Mouse (Mus musculus): ENCODE data around the gene Idh3a. TPM values are rescaled to one million over a fixed set of nuclear protein-coding genes. Genes with fewer than 3 reads are reported as not detected.

Gene Idh3a
- total RNA-seq (2023), result 10 to 100 TPM; 47.3 to 51.4 TPM

DNA sequence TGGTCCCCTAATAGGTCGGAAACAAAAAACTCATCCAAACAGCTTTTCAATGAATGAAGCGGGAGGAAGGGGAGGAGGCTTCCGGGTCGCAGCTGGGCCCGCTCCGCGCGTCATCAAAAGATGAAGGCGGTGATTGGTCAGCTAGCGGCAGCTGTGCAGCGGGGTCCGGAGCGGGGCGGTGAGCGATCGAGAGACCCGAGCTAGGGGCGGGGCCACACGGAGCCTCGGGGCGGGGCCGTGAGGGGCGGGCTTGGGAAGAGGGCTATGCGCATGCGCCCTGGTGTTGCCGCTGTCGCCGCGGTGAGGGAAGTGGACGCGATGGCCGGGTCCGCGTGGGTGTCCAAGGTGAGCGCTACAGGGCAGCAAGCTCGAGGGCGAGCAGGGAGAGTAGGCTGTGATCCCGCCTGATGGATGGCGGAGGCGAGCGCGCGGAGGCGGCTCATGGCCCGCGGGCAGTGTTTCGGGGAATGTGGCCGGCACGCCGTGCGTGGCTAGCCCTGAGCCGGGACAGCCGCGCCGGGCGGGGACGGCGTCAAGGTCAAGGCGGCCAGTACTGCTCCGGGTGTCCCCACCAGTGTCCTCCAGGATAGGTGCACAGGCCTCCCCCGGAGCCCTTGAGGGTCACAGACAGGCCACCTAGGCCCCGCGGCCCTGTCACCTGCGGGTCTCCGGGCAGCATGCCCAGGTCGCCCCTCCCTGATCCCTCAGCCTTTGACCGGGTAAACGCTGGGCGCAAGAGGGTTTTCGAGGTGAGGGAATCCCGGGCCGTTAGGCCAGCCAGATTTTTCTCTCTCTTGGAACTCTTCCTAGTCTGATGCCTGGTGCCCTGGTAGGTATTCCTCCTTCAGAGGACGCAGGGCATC is at the start of gene Idh3a:
TSS of gene Idh3a (plus strand) at position 136 of the 863 bp plus-strand sequence.

GRCm38 (mm10) chr9:54538684-54539083 is 47.5 kb upstream of the Idh3a start, which contains the start of gene Sh2d7:
Gene Sh2d7 (plus strand): TSS chr9:54538984.

DNA sequence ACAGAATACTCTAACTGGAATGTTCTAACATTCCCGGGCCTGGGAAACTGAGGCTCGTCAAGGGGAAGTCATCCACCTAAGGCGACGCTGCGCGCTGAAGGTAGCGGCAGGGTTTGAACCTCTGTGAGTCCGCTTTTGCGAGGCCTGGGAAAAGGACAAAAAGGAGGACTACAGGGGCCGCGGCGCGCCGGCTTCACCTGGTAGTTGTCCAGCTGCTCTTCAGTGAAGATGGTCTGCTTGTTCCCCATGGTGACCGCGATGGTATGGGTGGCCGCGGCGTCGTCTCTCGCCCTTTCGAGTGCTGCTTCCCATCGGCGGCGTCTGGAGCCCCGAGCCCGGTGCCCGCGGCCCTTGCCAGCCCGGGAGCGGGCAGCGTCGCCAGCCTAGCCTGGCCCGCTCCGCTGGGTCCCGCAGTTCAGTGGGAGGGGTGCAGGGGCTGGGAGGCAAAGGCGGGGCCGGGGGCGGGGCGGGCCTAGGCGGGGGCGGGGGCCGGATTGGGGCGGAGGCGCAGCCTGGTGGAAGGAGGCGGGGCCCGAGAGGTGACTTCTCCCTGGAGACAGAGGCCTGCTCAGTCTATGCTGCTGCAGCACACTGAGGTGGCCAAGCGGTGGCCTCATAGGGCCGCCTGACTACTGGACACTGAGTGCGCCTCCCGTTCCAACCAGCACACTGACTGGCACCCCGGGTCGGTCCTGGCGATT is 26.2 kb upstream of the Idh3a start, which contains the start of gene Cib2:
TSS of gene Cib2 (minus strand) at position 448 of the 701 bp plus-strand sequence.

Other genes starting within 250 kb of the Idh3a start
- gene Dmxl2, start 84.7 kb upstream of the Idh3a start, total RNA-seq (2023), result under 1 TPM; 0.21 to 0.41 TPM
- not detected for gene Sh2d7, start 47.4 kb upstream of the Idh3a start, total RNA-seq (2023)
- under 1 TPM in 1 of 2 experiments, not detected in 1; 0.38 TPM for gene Cib2, start 26.1 kb upstream of the Idh3a start, total RNA-seq (2023)
- gene Acsbg1, start 75.5 kb downstream of the Idh3a start, total RNA-seq (2023), result 10 to 100 TPM; 14.6 to 18.9 TPM
- gene Dnaja4, start 112.5 kb downstream of the Idh3a start, total RNA-seq (2023), result 10 to 100 TPM; 20.6 to 24.5 TPM
- 10 to 100 TPM; 49.5 to 50.9 TPM for gene Wdr61, start 148.2 kb downstream of the Idh3a start, total RNA-seq (2023)
- gene Crabp1, start 178.4 kb downstream of the Idh3a start, total RNA-seq (2023), result not detected